Mouse (Mus musculus): ENCODE measurements around the gene Qser1. TPM values are rescaled to one million over a fixed set of nuclear protein-coding genes. Genes with fewer than 3 reads are reported as not detected.

The Qser1 gene
- polyA plus RNA-seq, 1 experiment from 2014 or later, result 11.1 TPM

DNA sequence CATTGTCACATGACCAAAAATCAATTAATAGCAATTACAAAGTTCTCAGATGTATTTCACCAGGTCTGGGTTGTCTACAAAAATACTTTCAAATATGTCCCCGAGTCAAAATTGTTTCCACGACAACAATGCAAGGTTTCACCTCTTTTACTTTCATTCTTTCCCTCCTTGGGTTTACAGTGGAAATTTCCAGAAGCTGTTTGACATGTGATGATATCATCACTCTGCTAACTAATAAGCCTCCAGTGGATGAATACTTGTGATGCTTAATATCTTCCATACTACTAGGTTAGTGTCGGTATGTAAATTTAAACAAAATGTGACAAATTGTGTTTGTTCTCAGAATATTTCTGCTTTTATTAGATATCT is 33.4 kb upstream of the Qser1 start:
- Histone ChIP-seq H3K4me2 (replicated peaks) (peak overlapping the region; percentile 65), H3K4me3 (replicated peaks; ENCODE audit: low read length) (peak overlapping the region; percentile 47), H3K27me3 (ENCODE audit: control insufficient read depth, insufficient read depth, low read length) (peaks cover 33% of the 10 kb centered on the region), H3K9me3 (ENCODE audit: control insufficient read depth, low read length) (no peaks in the 10 kb centered on the region), H3K4me1 (replicated peaks; ENCODE audit: control insufficient read depth, insufficient read depth, low read length) (no peaks in the 10 kb centered on the region), H3K36me3 (replicated peaks; ENCODE audit: control insufficient read depth, insufficient read depth) (no peaks in the 10 kb centered on the region), H3K27ac (no peak overlapping the region), H3K9ac (peak overlapping the region; percentile 55; the same call in 1 of the 2 replicates)
- WGBS, result 78% methylated on average over 3 of the region's 3 CpGs
- no peak for DNase-seq (ENCODE audit: low spot score)
- ATAC-seq (ENCODE audit: low FRiP score), result no peak

DNA sequence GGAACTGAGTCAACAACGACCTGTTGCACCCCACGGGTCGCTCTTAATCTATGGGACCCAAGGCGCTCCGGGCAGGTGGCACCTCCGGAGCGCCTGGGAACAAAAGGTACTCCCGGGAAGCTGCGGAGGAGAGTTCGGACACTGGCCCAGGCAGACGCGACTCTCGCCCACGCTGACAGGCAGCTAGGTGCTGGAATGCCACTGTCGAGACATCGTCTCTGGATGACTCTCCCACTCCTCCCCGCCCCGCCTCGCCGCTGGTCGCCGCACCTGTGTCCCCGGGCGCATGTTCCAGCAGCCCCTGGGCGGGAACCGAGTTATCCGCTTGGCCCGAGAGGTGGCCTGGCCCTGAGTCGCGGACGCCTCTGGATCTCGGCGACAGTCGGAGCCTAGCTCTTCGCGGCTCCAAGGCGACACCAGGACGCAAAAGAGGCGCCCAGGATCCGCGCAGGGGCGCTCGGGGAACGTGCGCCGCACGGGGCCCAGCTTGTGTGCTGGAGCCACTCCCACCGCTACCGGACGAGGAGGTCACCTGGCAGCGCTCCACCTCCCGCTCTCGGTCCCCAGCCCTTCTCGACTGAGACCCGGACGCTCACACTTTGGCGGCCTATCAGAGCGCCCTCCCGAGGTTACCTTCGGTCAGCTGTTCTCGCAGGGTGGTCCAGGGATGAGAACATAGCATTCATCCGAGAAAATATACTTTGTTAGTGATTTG is 32.9 kb upstream of the Qser1 start, which contains the start of gene Prrg4:
Gene Prrg4 (minus strand): TSS at position 601 of the 715 bp plus-strand sequence.
- H3K9me3 ChIP-seq (ENCODE audit: control insufficient read depth, low read length), result no peaks in the 10 kb centered on the region
- peak; percentile 53 for DNase-seq (ENCODE audit: low spot score)
- no peak within 1 kb of the TSS for H3K27ac ChIP-seq
- H3K27me3 ChIP-seq (ENCODE audit: control insufficient read depth, insufficient read depth, low read length), result peaks cover 33% of the 10 kb centered on the region
- H3K4me3 ChIP-seq (replicated peaks; ENCODE audit: low read length), result peak within 1 kb of the TSS; percentile 47
- H3K9ac ChIP-seq, result peak within 1 kb of the TSS; percentile 55
- H3K36me3 ChIP-seq (replicated peaks; ENCODE audit: control insufficient read depth, insufficient read depth), result no peaks in the 10 kb centered on the region
- under 1% methylated on average over 62 of the region's 62 CpGs for WGBS
- ATAC-seq (ENCODE audit: low FRiP score), result peak; percentile 81
- peak within 1 kb of the TSS; percentile 65 for H3K4me2 ChIP-seq (replicated peaks)
- no peaks in the 10 kb centered on the region for H3K4me1 ChIP-seq (replicated peaks; ENCODE audit: control insufficient read depth, insufficient read depth, low read length)

DNA sequence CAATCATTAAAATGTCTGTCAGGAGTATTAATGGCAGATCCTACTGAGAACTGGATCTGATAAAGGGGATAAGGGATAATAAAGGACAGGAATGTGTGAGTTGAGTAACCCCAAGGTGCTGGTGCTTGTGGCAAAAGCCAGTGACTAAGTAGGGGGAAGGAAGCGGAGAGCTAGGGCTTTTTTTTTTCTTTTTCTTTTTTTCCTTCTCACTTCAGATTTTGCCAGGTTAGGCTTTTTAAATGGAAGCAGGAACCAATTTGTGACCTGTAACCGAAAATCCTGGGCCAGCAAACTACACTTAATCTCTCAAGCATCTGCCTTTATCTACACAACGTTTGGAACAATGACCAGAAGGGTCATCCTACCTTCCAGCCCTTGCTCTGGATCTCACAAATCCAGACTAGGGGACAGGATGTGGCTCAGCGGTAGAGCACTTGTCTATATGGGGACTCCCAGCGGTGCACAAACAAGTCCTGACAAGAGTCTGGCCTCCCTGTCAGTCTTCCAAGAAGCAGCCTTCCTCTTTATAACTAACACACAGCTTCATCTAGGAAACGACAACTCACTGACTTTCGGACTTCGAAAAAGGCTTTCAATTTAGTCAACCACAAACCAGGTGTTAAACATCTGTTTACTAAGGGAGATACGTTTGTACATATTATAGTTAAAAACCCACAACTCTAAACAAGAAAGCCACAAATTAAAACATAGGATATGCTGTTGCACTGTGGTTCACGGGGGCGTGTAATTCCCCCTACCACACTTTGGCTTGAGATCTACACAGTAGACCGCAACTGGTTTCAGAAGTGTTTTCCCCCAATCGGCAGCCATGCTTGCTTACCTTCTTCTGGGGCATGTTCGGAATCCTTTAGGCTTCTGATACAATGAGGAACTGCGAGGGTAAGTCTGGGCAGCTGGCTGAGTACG is 31.9 kb upstream of the Qser1 start:
- H3K36me3 ChIP-seq (replicated peaks; ENCODE audit: control insufficient read depth, insufficient read depth), result no peaks in the 10 kb centered on the region
- no peaks in the 10 kb centered on the region for H3K9me3 ChIP-seq (ENCODE audit: control insufficient read depth, low read length)
- WGBS, result 36% methylated on average over 16 of the region's 16 CpGs
- peak overlapping the region; percentile 65 for H3K4me2 ChIP-seq (replicated peaks)
- no peaks in the 10 kb centered on the region for H3K4me1 ChIP-seq (replicated peaks; ENCODE audit: control insufficient read depth, insufficient read depth, low read length)
- no peak overlapping the region for H3K27ac ChIP-seq
- H3K9ac ChIP-seq, result no peak overlapping the region
- ATAC-seq (ENCODE audit: low FRiP score) (no peak), DNase-seq (ENCODE audit: low spot score) (no peak)
- peaks cover 33% of the 10 kb centered on the region for H3K27me3 ChIP-seq (ENCODE audit: control insufficient read depth, insufficient read depth, low read length)
- H3K4me3 ChIP-seq (replicated peaks; ENCODE audit: low read length), result peak overlapping the region; percentile 47

DNA sequence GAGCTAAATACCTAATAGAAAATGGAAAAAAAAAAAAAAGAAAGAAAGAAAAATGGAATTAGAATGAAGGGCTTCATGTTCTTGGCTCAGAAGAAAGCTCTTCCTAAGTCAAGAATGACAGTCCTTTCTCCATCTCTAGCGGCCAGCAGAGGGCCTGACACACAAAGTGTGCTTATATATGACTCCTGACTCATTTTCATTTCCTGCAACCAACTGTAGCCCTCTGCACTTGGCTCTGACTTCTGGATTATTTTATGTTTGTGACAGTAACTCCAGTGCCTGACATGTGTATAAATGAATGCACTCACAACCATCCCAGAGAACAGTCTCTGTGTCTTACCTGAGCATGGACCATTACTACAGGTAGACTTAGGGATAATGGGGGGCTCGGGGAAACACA is 31.1 kb upstream of the Qser1 start:
- no peaks in the 10 kb centered on the region for H3K9me3 ChIP-seq (ENCODE audit: control insufficient read depth, low read length)
- no peak overlapping the region for H3K4me2 ChIP-seq (replicated peaks)
- H3K27me3 ChIP-seq (ENCODE audit: control insufficient read depth, insufficient read depth, low read length), result peaks cover 33% of the 10 kb centered on the region
- H3K36me3 ChIP-seq (replicated peaks; ENCODE audit: control insufficient read depth, insufficient read depth), result no peaks in the 10 kb centered on the region
- H3K4me1 ChIP-seq (replicated peaks; ENCODE audit: control insufficient read depth, insufficient read depth, low read length), result no peaks in the 10 kb centered on the region
- 57% methylated on average over 2 of the region's 2 CpGs for WGBS
- H3K4me3 ChIP-seq (replicated peaks; ENCODE audit: low read length), result no peak overlapping the region
- no peak overlapping the region for H3K9ac ChIP-seq
- DNase-seq (ENCODE audit: low spot score), result peak; percentile 38
- no peak overlapping the region for H3K27ac ChIP-seq
- no peak for ATAC-seq (ENCODE audit: low FRiP score)

DNA sequence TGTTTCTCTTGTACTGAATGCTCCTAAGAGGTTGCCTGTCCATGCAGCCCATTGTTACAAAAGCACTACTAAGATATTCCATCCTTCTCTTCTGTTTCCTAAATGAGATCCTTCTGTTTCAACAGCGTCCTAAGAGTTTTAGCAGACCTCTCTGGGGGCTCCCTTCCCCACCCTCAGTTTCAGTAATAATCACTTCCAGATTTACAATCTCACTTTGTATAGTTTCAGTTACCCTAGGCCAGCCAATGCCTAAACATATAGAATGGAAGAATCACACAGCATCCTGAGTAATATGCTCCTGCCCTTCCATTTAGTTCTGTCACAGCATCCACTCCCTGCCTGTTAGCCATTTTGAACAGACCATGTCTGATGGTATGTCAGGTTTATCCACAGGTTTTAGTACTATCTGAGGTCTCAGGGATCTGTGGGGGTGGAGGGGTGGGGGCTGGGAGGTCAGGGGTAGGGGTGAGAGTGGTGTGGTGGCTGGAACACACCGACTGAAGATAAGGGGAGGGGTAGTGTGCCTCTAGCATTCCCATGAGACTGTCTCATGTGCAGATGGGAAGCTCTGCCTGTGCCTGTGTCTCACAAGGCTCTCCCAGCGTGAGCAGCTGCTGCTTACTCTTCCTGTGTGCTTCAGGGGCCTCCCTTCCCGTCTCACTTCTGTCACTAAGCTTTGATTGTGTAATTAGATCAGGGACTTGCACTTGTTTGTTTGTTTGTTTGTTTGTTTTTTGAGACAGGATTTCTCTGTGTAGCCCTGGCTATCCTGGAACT is 30.3 kb upstream of the Qser1 start:
- Histone ChIP-seq H3K9me3 (ENCODE audit: control insufficient read depth, low read length) (no peaks in the 10 kb centered on the region), H3K4me2 (replicated peaks) (no peak overlapping the region), H3K4me1 (replicated peaks; ENCODE audit: control insufficient read depth, insufficient read depth, low read length) (no peaks in the 10 kb centered on the region), H3K27me3 (ENCODE audit: control insufficient read depth, insufficient read depth, low read length) (peaks cover 28% of the 10 kb centered on the region), H3K27ac (no peak overlapping the region), H3K36me3 (replicated peaks; ENCODE audit: control insufficient read depth, insufficient read depth) (no peaks in the 10 kb centered on the region), H3K9ac (no peak overlapping the region), H3K4me3 (replicated peaks; ENCODE audit: low read length) (no peak overlapping the region)
- WGBS, result 28% methylated on average over 4 of the region's 4 CpGs
- ATAC-seq (ENCODE audit: low FRiP score) (no peak; the same call in 1 of the 2 replicates), DNase-seq (ENCODE audit: low spot score) (no peak)

DNA sequence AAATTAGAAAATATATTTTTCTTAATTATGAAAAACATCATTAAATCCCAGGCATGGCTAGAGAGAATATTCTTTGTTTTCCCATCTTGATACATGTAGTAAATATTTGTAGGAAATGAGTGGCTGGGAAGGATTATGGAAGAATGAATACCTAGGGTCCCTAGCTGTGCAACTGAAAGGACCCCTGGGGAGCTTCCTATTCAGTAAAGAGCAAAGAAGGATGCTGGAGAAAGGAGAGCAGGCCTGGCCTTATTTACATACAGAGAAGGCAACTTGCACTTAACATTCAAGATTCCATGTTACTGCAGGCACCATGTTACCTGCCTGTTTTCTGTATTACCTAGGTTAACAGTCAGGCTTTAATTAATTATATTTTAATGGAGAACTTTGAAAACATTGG is 26.0 kb upstream of the Qser1 start:
- ATAC-seq (ENCODE audit: low FRiP score) (no peak), DNase-seq (ENCODE audit: low spot score) (no peak)
- no peaks in the 10 kb centered on the region for H3K4me1 ChIP-seq (replicated peaks; ENCODE audit: control insufficient read depth, insufficient read depth, low read length)
- no peak overlapping the region for H3K9ac ChIP-seq
- no peak overlapping the region for H3K4me2 ChIP-seq (replicated peaks)
- no peak overlapping the region for H3K27ac ChIP-seq
- no peaks in the 10 kb centered on the region for H3K36me3 ChIP-seq (replicated peaks; ENCODE audit: control insufficient read depth, insufficient read depth)
- no peaks in the 10 kb centered on the region for H3K9me3 ChIP-seq (ENCODE audit: control insufficient read depth, low read length)
- no peak overlapping the region for H3K4me3 ChIP-seq (replicated peaks; ENCODE audit: low read length)
- H3K27me3 ChIP-seq (ENCODE audit: control insufficient read depth, insufficient read depth, low read length), result no peaks in the 10 kb centered on the region

DNA sequence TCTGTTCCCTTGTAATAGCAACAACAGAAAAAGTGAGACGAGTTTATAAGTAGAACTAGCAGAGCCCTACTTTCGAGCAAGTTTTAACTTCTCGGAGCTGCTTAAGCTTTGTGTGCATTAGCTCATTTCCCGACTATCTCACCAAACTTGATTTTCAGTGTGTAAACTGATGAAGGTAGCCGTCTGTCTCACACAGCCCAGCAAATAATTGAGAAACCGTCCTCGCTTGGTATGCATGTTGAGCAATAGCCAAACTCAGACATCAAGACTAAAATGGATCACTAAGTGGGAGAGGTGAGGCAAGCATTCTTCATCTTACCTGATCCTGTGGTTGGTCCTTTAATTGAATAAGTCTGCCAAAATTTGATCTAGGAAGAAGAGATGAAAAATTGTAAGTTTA is 25.2 kb upstream of the Qser1 start:
- H3K9ac ChIP-seq, result no peak overlapping the region
- no peaks in the 10 kb centered on the region for H3K36me3 ChIP-seq (replicated peaks; ENCODE audit: control insufficient read depth, insufficient read depth)
- no peak overlapping the region for H3K4me3 ChIP-seq (replicated peaks; ENCODE audit: low read length)
- ATAC-seq (ENCODE audit: low FRiP score) (no peak), DNase-seq (ENCODE audit: low spot score) (no peak)
- H3K9me3 ChIP-seq (ENCODE audit: control insufficient read depth, low read length), result no peaks in the 10 kb centered on the region
- no peak overlapping the region for H3K4me2 ChIP-seq (replicated peaks)
- no peak overlapping the region for H3K27ac ChIP-seq
- WGBS, result 93% methylated on average over 7 of the region's 7 CpGs
- no peaks in the 10 kb centered on the region for H3K27me3 ChIP-seq (ENCODE audit: control insufficient read depth, insufficient read depth, low read length)
- H3K4me1 ChIP-seq (replicated peaks; ENCODE audit: control insufficient read depth, insufficient read depth, low read length), result no peaks in the 10 kb centered on the region

DNA sequence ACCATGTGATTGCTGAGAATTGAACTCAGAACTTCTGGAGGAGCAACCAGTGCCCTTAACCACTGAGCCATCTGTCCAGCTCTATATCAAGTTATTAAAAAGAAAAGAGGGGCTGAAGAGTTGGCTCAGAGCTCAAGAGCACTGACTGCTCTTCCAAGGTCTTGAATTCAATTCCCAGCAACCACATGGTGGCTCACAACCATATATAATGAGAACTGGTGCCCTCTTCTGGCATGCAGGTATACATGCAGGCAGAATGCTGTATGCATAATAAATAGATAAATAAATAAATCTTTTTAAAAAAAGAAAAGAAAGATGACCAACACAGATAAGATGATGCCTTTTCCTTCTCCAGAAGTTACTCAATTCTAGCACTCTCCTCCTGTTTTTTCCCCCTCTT is 24.4 kb upstream of the Qser1 start:
- H3K4me2 ChIP-seq (replicated peaks), result no peak overlapping the region
- no peaks in the 10 kb centered on the region for H3K9me3 ChIP-seq (ENCODE audit: control insufficient read depth, low read length)
- H3K4me1 ChIP-seq (replicated peaks; ENCODE audit: control insufficient read depth, insufficient read depth, low read length), result no peaks in the 10 kb centered on the region
- ATAC-seq (ENCODE audit: low FRiP score), result no peak
- H3K36me3 ChIP-seq (replicated peaks; ENCODE audit: control insufficient read depth, insufficient read depth), result no peaks in the 10 kb centered on the region
- DNase-seq (ENCODE audit: low spot score), result no peak
- no peak overlapping the region for H3K9ac ChIP-seq
- H3K27me3 ChIP-seq (ENCODE audit: control insufficient read depth, insufficient read depth, low read length), result no peaks in the 10 kb centered on the region
- H3K27ac ChIP-seq, result no peak overlapping the region
- H3K4me3 ChIP-seq (replicated peaks; ENCODE audit: low read length), result no peak overlapping the region

DNA sequence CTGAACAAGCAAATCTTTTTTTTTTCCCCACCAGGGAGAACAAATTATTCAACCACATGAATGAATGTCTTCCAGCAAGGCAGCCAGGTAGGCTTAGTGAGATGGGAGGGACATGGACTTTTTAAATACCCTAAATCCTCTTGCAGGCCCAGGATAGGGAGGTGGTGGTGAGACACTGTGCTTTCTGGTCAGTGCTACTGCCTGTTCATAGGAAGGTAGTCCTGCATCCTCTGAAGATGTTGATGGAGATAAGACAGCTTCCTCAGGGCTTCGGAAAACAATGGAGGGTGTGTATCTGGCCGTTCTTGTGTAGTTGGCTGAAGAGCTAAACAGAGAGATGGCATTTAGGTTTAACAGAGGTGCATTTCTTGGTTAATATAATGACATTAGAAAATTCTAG is 15.9 kb upstream of the Qser1 start:
- DNase-seq (ENCODE audit: low spot score) (no peak), ATAC-seq (ENCODE audit: low FRiP score) (no peak)
- H3K9ac ChIP-seq, result no peak overlapping the region
- H3K4me3 ChIP-seq (replicated peaks; ENCODE audit: low read length), result no peak overlapping the region
- no peaks in the 10 kb centered on the region for H3K27me3 ChIP-seq (ENCODE audit: control insufficient read depth, insufficient read depth, low read length)
- H3K36me3 ChIP-seq (replicated peaks; ENCODE audit: control insufficient read depth, insufficient read depth), result no peaks in the 10 kb centered on the region
- WGBS, result 84% methylated on average over 2 of the region's 2 CpGs
- H3K4me1 ChIP-seq (replicated peaks; ENCODE audit: control insufficient read depth, insufficient read depth, low read length), result no peaks in the 10 kb centered on the region
- no peaks in the 10 kb centered on the region for H3K9me3 ChIP-seq (ENCODE audit: control insufficient read depth, low read length)
- H3K4me2 ChIP-seq (replicated peaks), result no peak overlapping the region
- no peak overlapping the region for H3K27ac ChIP-seq
